Mouse (Mus musculus) ES-Bruce4 (cell line): Measurements from ENCODE around the gene Plce1. TPM values are rescaled to one million over a fixed set of nuclear protein-coding genes. Genes with fewer than 3 reads are reported as not detected.

Experiments
- H3K27ac ChIP-seq: 2 replicates; pipeline ENCODE4 v1.5.1; 2012; ENCODE audit warnings: low read length, inconsistent platforms; ENCODE audit not compliant: insufficient read depth
- H3K27me3 ChIP-seq: 2 replicates; pipeline ENCODE4 v1.6.1; 2012; ENCODE audit warnings: mild to moderate bottlenecking, low read length, inconsistent platforms; ENCODE audit not compliant: control insufficient read depth, poor library complexity, insufficient read depth, severe bottlenecking
- H3K36me3 ChIP-seq: 2 replicates; pipeline ENCODE4 v1.6.1; 2012; ENCODE audit warnings: inconsistent platforms, mild to moderate bottlenecking, low read length, moderate library complexity; ENCODE audit not compliant: control insufficient read depth, poor library complexity, insufficient read depth, severe bottlenecking
- H3K4me1 ChIP-seq: one replicate; pipeline ENCODE4 v1.8.1; 2011; ENCODE audit warnings: low read length; ENCODE audit not compliant: control insufficient read depth, insufficient read depth
- H3K4me3 ChIP-seq: 2 replicates; pipeline ENCODE4 v1.5.1; 2011; ENCODE audit warnings: low read depth, mild to moderate bottlenecking, low read length
- H3K9ac ChIP-seq: 2 replicates; pipeline ENCODE4 v1.6.1; 2012; ENCODE audit warnings: low read depth, mild to moderate bottlenecking, inconsistent platforms; ENCODE audit not compliant: poor library complexity, severe bottlenecking
- H3K9me3 ChIP-seq: replicated peaks from 2 replicates; pipeline ENCODE4 v1.6.1; 2012; ENCODE audit warnings: mild to moderate bottlenecking, low read length, inconsistent platforms; ENCODE audit not compliant: control insufficient read depth, poor library complexity, insufficient read depth, severe bottlenecking
- CTCF ChIP-seq: IDR thresholded peaks from one replicate; pipeline ENCODE4 v1.8.1; 2011; ENCODE audit warnings: low read depth, low read length
- EP300 ChIP-seq: IDR thresholded peaks from 2 replicates; pipeline ENCODE4 v1.6.1; 2011; ENCODE audit warnings: low read depth, low read length; ENCODE audit not compliant: insufficient read depth
- POLR2A ChIP-seq: IDR thresholded peaks from one replicate; pipeline ENCODE4 v1.8.1; 2011; ENCODE audit warnings: low read length; ENCODE audit not compliant: insufficient read depth
- polyA plus RNA-seq: library from polyadenylated mRNA; stranded (reverse); fragments of >200 nt; gene quantifications from 2 replicates; pipeline ENCODE4 v1.2.4, GENCODE M21; 2011; ENCODE audit warnings: low read depth; ENCODE audit not compliant: missing spikeins, insufficient read depth, insufficient read length

Gene Plce1
- polyA plus RNA-seq, 1 experiment, result 3.7 TPM

GRCm38 (mm10) chr19:38818766-38819426 is 338.0 kb downstream of the Plce1 start, which contains the start of gene Noc3l:
Noc3l (minus strand) TSS chr19:38819237.
- H3K9me3 ChIP-seq, result no peaks in the 10 kb centered on the region
- peak; percentile 70 for TF ChIP-seq POLR2A
- peak; percentile 80 for TF ChIP-seq CTCF
- 0 out of 2 replicates have a peak, but pooled peaks have one; percentile 35 for TF ChIP-seq EP300
- peak within 1 kb of the TSS; percentile 52 for H3K27ac ChIP-seq
- H3K36me3 ChIP-seq, result peaks cover 22% of the 10 kb centered on the region
- peak within 1 kb of the TSS; percentile 68 for H3K9ac ChIP-seq
- H3K4me3 ChIP-seq, result peak within 1 kb of the TSS; percentile 97
- no peaks in the 10 kb centered on the region for H3K4me1 ChIP-seq
- H3K27me3 ChIP-seq, result no peaks in the 10 kb centered on the region

DNA sequence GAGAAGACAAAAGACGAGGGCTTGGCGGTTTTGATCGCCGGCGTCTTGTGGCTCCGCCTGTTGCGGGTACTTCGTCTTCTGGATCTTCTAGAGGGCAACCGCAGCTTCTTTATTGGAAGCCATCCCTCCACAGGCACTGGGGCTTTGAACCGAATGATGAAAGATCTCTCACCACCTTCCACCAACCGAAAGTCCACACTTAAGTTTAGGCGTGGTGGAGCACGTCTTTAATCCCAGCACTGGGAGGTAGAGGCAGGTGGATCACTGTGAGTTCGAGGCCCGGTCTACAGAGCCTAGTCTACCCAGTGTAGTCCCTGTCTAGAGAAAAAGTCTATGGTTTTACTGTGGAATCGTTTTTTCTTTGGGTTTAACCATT is 338.5 kb downstream of the Plce1 start:
- H3K9ac ChIP-seq, result peak overlapping the region; percentile 68
- no peaks in the 10 kb centered on the region for H3K9me3 ChIP-seq

DNA sequence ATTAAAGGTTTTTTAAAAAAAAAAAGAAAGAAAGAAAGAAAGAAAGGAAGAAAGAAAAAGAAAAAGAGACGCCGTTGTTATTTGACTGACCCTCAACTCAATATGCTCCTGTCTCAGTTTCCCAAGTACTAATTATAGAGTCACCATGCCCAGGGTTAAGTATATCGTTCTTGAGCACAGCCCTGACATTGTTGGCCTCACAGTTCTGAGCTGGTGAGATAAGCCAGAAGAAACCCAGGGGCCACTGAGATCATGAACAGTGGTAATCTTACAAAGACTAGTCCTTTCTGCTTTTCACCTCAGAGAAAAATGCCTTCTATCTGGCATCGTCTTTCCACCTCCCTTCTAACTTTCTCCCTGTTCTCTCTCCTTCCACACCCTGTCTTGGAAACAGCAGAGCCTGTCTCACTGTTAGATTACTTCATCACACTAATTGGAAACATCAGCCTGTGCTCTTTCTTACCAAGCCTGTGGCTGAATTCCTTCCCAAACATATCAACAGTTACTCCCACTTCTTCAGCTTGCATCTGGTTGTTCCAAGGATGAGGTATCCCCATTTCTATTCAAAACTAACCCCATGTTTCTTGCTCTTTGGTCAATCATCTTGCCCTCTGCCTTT is 339.4 kb downstream of the Plce1 start:
- Histone ChIP-seq H3K27me3 (no peaks in the 10 kb centered on the region; the same call in 1 of the 2 replicates), H3K27ac (no peak overlapping the region)
- TF ChIP-seq EP300 (no peak), POLR2A (no peak), CTCF (no peak)

More for the DNA sequence above, 338.5 kb downstream of the Plce1 start:
- TF ChIP-seq CTCF, result no peak
- TF ChIP-seq POLR2A, result no peak
- no peak for TF ChIP-seq EP300
- H3K4me1 ChIP-seq, result no peaks in the 10 kb centered on the region
- no peaks in the 10 kb centered on the region for H3K27me3 ChIP-seq
- H3K27ac ChIP-seq, result peak overlapping the region; percentile 52
- H3K4me3 ChIP-seq, result peak overlapping the region; percentile 97
- H3K36me3 ChIP-seq, result peaks cover 17% of the 10 kb centered on the region

DNA sequence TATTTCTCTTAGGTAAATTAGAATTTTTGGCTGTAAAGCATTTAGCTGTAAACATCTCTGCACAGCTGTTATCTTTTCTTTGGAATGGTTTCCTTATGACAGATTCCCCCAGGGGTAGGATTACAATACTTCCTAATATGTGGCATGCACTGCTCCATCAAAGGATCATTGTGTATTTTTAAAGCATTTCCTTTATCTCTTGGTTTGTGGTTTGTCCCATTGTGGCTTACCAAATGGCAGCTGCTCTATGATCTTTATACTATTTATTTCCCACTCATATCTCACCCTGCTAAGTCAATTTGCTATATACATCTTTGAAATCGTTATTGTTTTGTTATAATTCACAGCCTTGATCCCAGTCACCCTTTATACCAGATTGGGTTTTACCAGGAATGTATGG is 352.3 kb downstream of the Plce1 start:
- H3K9ac ChIP-seq, result no peak overlapping the region
- no peak overlapping the region for H3K27ac ChIP-seq
- H3K9me3 ChIP-seq, result no peaks in the 10 kb centered on the region
- TF ChIP-seq CTCF (no peak), EP300 (no peak), POLR2A (no peak)
- no peaks in the 10 kb centered on the region for H3K36me3 ChIP-seq
- H3K4me3 ChIP-seq, result no peak overlapping the region
- no peaks in the 10 kb centered on the region for H3K4me1 ChIP-seq
- H3K27me3 ChIP-seq, result no peaks in the 10 kb centered on the region

More for the DNA sequence above, 339.4 kb downstream of the Plce1 start:
- no peaks in the 10 kb centered on the region for H3K4me1 ChIP-seq
- no peak overlapping the region for H3K9ac ChIP-seq
- no peaks in the 10 kb centered on the region for H3K9me3 ChIP-seq
- no peak overlapping the region for H3K4me3 ChIP-seq
- peaks cover 9% of the 10 kb centered on the region for H3K36me3 ChIP-seq

Other genes with a start within 250 kb of the Plce1 start
- gene Lgi1, start 216.6 kb upstream of the Plce1 start, polyA plus RNA-seq, result 28.1 and 32.6 TPM in 2 replicates
- 19.3 and 20.3 TPM in 2 replicates for gene Slc35g1, start 85.1 kb upstream of the Plce1 start, polyA plus RNA-seq